Mouse (Mus musculus) left cerebral cortex, adult 9 months (tissue): Measurements from ENCODE around the gene Map2k1.

ENCODE experiments used
- DNase-seq, 2 experiments: peaks; one replicate each; pipeline ENCODE4 v3.0.0; 2022; ENCODE audit warnings: low spot score in 2 of 2

Gene Map2k1

DNA sequence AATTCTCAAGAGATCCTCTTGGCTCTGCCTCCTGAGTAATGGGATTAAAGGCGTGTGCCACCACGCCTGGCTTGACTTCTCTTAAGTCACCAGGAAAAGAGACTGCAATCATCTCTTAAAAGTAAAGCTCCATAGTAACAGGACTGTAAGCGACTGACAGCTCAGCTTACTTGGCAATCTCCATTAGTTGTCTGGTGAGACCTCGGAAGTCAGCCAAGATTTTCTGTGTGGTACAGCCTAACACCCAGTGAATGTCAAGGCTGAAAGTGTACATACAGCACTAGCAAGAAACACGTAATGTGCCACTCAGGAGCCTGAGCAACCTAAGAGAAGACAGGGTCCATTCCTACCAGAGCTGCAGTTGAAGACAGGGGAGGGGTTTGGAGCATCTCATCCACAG lies 93.0 kb downstream of the Map2k1 start:
- DNase-seq = no peak

DNA sequence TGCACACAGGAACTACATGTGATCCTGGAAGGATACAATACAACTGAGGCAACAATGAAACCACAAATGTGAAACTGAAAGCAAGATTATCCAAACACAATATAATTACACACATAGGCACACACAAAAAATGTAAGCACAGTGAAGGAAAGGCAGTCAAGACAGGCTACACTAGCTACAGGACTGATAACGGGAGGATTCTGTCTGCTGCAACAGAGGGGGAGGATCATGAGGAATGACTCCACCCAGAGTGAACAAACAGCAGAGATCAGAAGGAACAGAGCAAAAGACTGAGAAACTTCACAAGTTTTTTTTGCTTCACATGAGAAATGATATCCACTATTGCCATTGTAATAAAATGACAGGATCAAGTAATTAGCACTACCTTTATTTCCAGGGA lies 96.8 kb downstream of the Map2k1 start:
- no peak for DNase-seq

DNA sequence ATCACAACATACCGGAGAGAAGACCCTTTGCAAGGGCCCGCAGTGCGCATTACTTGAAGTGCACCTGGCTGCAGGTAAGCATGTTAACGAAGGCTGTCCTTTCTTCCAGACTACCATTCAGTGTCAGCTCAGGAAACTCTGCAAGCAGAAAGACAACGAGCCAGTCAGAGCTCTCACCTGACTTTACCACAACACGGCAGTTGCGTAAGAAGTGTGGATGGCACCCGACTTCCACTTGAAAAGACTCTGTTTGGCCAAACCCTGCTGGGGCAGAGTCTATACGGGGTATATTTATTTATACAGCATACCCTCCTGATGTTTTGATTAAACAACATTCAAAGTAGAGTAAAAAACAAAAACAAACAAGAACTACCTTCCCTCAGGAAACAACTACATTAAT lies 113.6 kb downstream of the Map2k1 start:
- DNase-seq = no peak

- DNase-seq = peak in 1 of 2 experiments; percentile 63
Measured at GRCm38 (mm10) chr9:64138896-64139295, 114.5 kb downstream of the Map2k1 start.
